Mouse (Mus musculus) embryonic fibroblast, embryonic 13.5 days (primary cell): Measurements from ENCODE around the gene Mip. TPM values are rescaled to one million over a fixed set of nuclear protein-coding genes. Genes with fewer than 3 reads are reported as not detected.

Experiments
- H3K27ac ChIP-seq: 2 replicates; pipeline ENCODE4 v1.5.1; 2012; ENCODE audit warnings: low read length, control low read depth, inconsistent platforms; ENCODE audit not compliant: insufficient read depth
- H3K4me1 ChIP-seq: 2 replicates; pipeline ENCODE4 v1.6.1; 2011; ENCODE audit warnings: low read length; ENCODE audit not compliant: control insufficient read depth, insufficient read depth
- H3K4me3 ChIP-seq: 2 replicates; pipeline ENCODE4 v1.5.1; 2011; ENCODE audit warnings: mild to moderate bottlenecking, control low read depth, low read length; ENCODE audit not compliant: insufficient read depth
- CTCF ChIP-seq: IDR thresholded peaks from 2 replicates; pipeline ENCODE4 v1.5.1; 2011; ENCODE audit warnings: mild to moderate bottlenecking, control low read depth, low read length, moderate library complexity, borderline replicate concordance; ENCODE audit not compliant: insufficient read depth
- POLR2A ChIP-seq: IDR thresholded peaks from 2 replicates; pipeline ENCODE4 v1.6.1; 2011; ENCODE audit warnings: low read depth, mild to moderate bottlenecking, control low read depth, low read length, moderate library complexity
- polyA plus RNA-seq: library from polyadenylated mRNA; stranded (reverse); fragments of >200 nt; gene quantifications from 2 replicates; pipeline ENCODE4 v1.2.4, GENCODE M21; 2011; ENCODE audit warnings: low read depth; ENCODE audit not compliant: missing spikeins, insufficient read length

The Mip gene
- polyA plus RNA-seq, 1 experiment: not detected

- H3K4me1 ChIP-seq: no peaks in the 10 kb centered on the region
- no peak overlapping the region for H3K4me3 ChIP-seq
- no peak for TF ChIP-seq CTCF
- TF ChIP-seq POLR2A: no peak
- H3K27ac ChIP-seq: no peak overlapping the region
Measured at GRCm38 (mm10) chr10:128280943-128281342, 55.3 kb downstream of the Mip start.

Other genes starting within 250 kb of the Mip start
- gene Hsd17b6, start 218.2 kb upstream of the Mip start, polyA plus RNA-seq: not detected in 2 replicates
- 21.8 and 30.9 TPM in 2 replicates for gene Prim1, start 210.7 kb upstream of the Mip start, polyA plus RNA-seq
- 887 and 940 TPM in 2 replicates for gene Naca, start 190.3 kb upstream of the Mip start, polyA plus RNA-seq
- 270 and 308 TPM in 2 replicates for gene Ptges3, start 166.9 kb upstream of the Mip start, polyA plus RNA-seq
- gene Atp5b, start 142.6 kb upstream of the Mip start, polyA plus RNA-seq: 979 and 1,112 TPM in 2 replicates
- gene Baz2a, start 134.3 kb upstream of the Mip start, polyA plus RNA-seq: 32.4 and 36.8 TPM in 2 replicates
- gene Rbms2, start 45.5 kb upstream of the Mip start, polyA plus RNA-seq: 167 and 198 TPM in 2 replicates
- 1.1 and 1.2 TPM in 2 replicates for gene Gls2, start 31.4 kb upstream of the Mip start, polyA plus RNA-seq
- 14.5 and 17.6 TPM in 2 replicates for gene Spryd4, start 14.0 kb upstream of the Mip start, polyA plus RNA-seq
- gene Timeless, start 6.2 kb downstream of the Mip start, polyA plus RNA-seq: 9.7 and 18.9 TPM in 2 replicates
- 0.30 TPM in 1 of 2 replicates, not detected in the other for gene Apon, start 28.3 kb downstream of the Mip start, polyA plus RNA-seq
- not detected in 2 replicates for gene Apof, start 42.8 kb downstream of the Mip start, polyA plus RNA-seq
- gene Stat2, start 44.7 kb downstream of the Mip start, polyA plus RNA-seq: 34.5 and 35.0 TPM in 2 replicates
- gene Il23a, start 72.9 kb downstream of the Mip start, polyA plus RNA-seq: 0.42 TPM in 1 of 2 replicates, not detected in the other
- 10.2 and 14.2 TPM in 2 replicates for gene Pan2, start 77.5 kb downstream of the Mip start, polyA plus RNA-seq
- 121 and 145 TPM in 2 replicates for gene Cnpy2, start 96.6 kb downstream of the Mip start, polyA plus RNA-seq
- 204 and 207 TPM in 2 replicates for gene Cs, start 111.9 kb downstream of the Mip start, polyA plus RNA-seq
- gene Coq10a, start 143.2 kb downstream of the Mip start, polyA plus RNA-seq: 20.5 and 24.6 TPM in 2 replicates
- gene Ankrd52, start 151.3 kb downstream of the Mip start, polyA plus RNA-seq: 59.1 and 63.1 TPM in 2 replicates
- not detected in 2 replicates for gene Slc39a5, start 175.4 kb downstream of the Mip start, polyA plus RNA-seq
- 42.0 and 44.9 TPM in 2 replicates for gene Nabp2, start 185.7 kb downstream of the Mip start, polyA plus RNA-seq
- 42.1 and 45.6 TPM in 2 replicates for gene Rnf41, start 185.8 kb downstream of the Mip start, polyA plus RNA-seq
- gene Smarcc2, start 233.4 kb downstream of the Mip start, polyA plus RNA-seq: 100 and 117 TPM in 2 replicates